ENCODE assay signal across 7 mouse cellular contexts in genomic region chr5:135064909-135065446, GRCm38 (mm10). TPM values are rescaled to one million over a fixed set of nuclear protein-coding genes. Genes with fewer than 3 reads are reported as not detected.
DNase-seq lines count a peak whose midpoint lies in the region; ATAC-seq and TF ChIP-seq lines count a peak whose summit lies in the region.
"Not testable (repeated sequence)": the region's sequence is repeated elsewhere in the genome, so short reads cannot be mapped to it uniquely, and the experiment has no call there.

TSS of gene Bud23 (minus strand) at chr5:135064959.

- not testable (repeated sequence) for H3K4me1 ChIP-seq in bone marrow, adult 2 months (ENCODE audit: control insufficient read depth, insufficient read depth, low read length); heart, embryonic 11.5 days (ENCODE audit: control insufficient read depth, insufficient read depth, low read length)
- peaks cover 17% of the 10 kb centered on the region for H3K4me1 ChIP-seq in forebrain, embryonic 14.5 days (ENCODE audit: control insufficient read depth, insufficient read depth, low read length)
- peaks cover 11% of the 10 kb centered on the region; the same call in 1 of the 2 replicates for H3K4me1 ChIP-seq in hindbrain, postnatal 0 days (ENCODE audit: insufficient read depth, low read length)
- peaks cover 15% of the 10 kb centered on the region for H3K4me1 ChIP-seq in liver, embryonic 16.5 days (ENCODE audit: control insufficient read depth, low read depth, low read length)

- not testable (repeated sequence) for H3K27me3 ChIP-seq in forebrain, embryonic 14.5 days (replicated peaks; ENCODE audit: control insufficient read depth, insufficient read depth, low read length); heart, embryonic 11.5 days (ENCODE audit: control insufficient read depth, insufficient read depth, low read length); hindbrain, postnatal 0 days (ENCODE audit: insufficient read depth, low read length); liver, embryonic 16.5 days (ENCODE audit: control insufficient read depth, insufficient read depth, low read depth, low read length)

- not testable (repeated sequence) for TF ChIP-seq POLR2A in bone marrow, adult 2 months (IDR thresholded peaks at IDR 0.05; ENCODE audit: borderline replicate concordance, control insufficient read depth, low read depth, low read length)

- H3K9me3 ChIP-seq in forebrain, embryonic 14.5 days (replicated peaks; ENCODE audit: control insufficient read depth, low read length); heart, embryonic 11.5 days (replicated peaks; ENCODE audit: control insufficient read depth, low read length); hindbrain, postnatal 0 days (ENCODE audit: low read length); liver, embryonic 16.5 days (replicated peaks; ENCODE audit: control insufficient read depth, low read length): not testable (repeated sequence)

- H3K9ac ChIP-seq in forebrain, embryonic 14.5 days (ENCODE audit: low read length) = peak within 1 kb of the TSS; percentile 83
- peak within 1 kb of the TSS; percentile 88 for H3K9ac ChIP-seq in heart, embryonic 11.5 days (ENCODE audit: low read depth, low read length)
- H3K9ac ChIP-seq in hindbrain, postnatal 0 days (replicated peaks; ENCODE audit: low read length) = peak within 1 kb of the TSS; percentile 86
- peak within 1 kb of the TSS; percentile 89 for H3K9ac ChIP-seq in liver, embryonic 16.5 days (ENCODE audit: low read depth, low read length)

- DNase-seq in forebrain, embryonic 14.5 days (ENCODE audit: low spot score); hindbrain, postnatal 0 days (ENCODE audit: low spot score); left cerebral cortex, adult 18-20 months (ENCODE audit: low spot score in 2 of 2): not testable (repeated sequence)

- H3K27ac ChIP-seq in bone marrow, adult 2 months (ENCODE audit: control insufficient read depth, insufficient read depth, low read depth, low read length, poor library complexity) = peak within 1 kb of the TSS; percentile 75
- H3K27ac ChIP-seq in forebrain, embryonic 14.5 days (ENCODE audit: low read depth, low read length) = peak within 1 kb of the TSS; percentile 68
- not testable (repeated sequence) for H3K27ac ChIP-seq in heart, embryonic 11.5 days (ENCODE audit: low read depth, low read length)
- H3K27ac ChIP-seq in hindbrain, postnatal 0 days = peak within 1 kb of the TSS; percentile 84
- peak within 1 kb of the TSS; percentile 52 for H3K27ac ChIP-seq in liver, embryonic 16.5 days (ENCODE audit: low read length)

- H3K4me2 ChIP-seq in forebrain, embryonic 14.5 days (ENCODE audit: low read length) = peak within 1 kb of the TSS; percentile 92
- peak within 1 kb of the TSS; percentile 81 for H3K4me2 ChIP-seq in heart, embryonic 11.5 days
- H3K4me2 ChIP-seq in hindbrain, postnatal 0 days (ENCODE audit: low read depth, low read length) = peak within 1 kb of the TSS; percentile 83
- peak within 1 kb of the TSS; percentile 98 for H3K4me2 ChIP-seq in liver, embryonic 16.5 days (ENCODE audit: low read depth, low read length)

- peaks cover 26% of the 10 kb centered on the region for H3K36me3 ChIP-seq in forebrain, embryonic 14.5 days (ENCODE audit: control insufficient read depth, insufficient read depth, low read length)
- not testable (repeated sequence) for H3K36me3 ChIP-seq in heart, embryonic 11.5 days (ENCODE audit: control insufficient read depth, insufficient read depth, low read length); hindbrain, postnatal 0 days (ENCODE audit: insufficient read depth, low read length)
- peaks cover 12% of the 10 kb centered on the region for H3K36me3 ChIP-seq in liver, embryonic 16.5 days (ENCODE audit: control insufficient read depth, insufficient read depth)

- TF ChIP-seq CTCF in bone marrow, adult 2 months (IDR thresholded peaks at IDR 0.05; ENCODE audit: control insufficient read depth, insufficient read depth, low read length); hindbrain, postnatal 0 days (IDR thresholded peaks at IDR 0.05; ENCODE audit: low read depth): not testable (repeated sequence)

- whole genome bisulfite sequencing in bone marrow, adult 2 months = 70% methylated on average over 9 of the region's 9 CpGs
- WGBS in forebrain, embryonic 14.5 days = 85% methylated on average over 9 of the region's 9 CpGs
- 71% methylated on average over 8 of the region's 9 CpGs for WGBS in heart, embryonic 11.5 days (ENCODE audit: insufficient replicate concordance)
- WGBS in hindbrain, postnatal 0 days = 79% methylated on average over 9 of the region's 9 CpGs
- WGBS in liver, embryonic 16.5 days (ENCODE audit: insufficient replicate concordance) = 56% methylated on average over 9 of the region's 9 CpGs

- H3K4me3 ChIP-seq in bone marrow, adult 2 months (replicated peaks; ENCODE audit: control insufficient read depth, low read depth, low read length) = peak within 1 kb of the TSS; percentile 96
- H3K4me3 ChIP-seq in forebrain, embryonic 14.5 days (ENCODE audit: low read depth, low read length) = peak within 1 kb of the TSS; percentile 94
- peak within 1 kb of the TSS; percentile 92 for H3K4me3 ChIP-seq in heart, embryonic 11.5 days (ENCODE audit: low read depth, low read length)
- H3K4me3 ChIP-seq in hindbrain, postnatal 0 days (ENCODE audit: low read length) = peak within 1 kb of the TSS; percentile 91
- peak within 1 kb of the TSS; percentile 80 for H3K4me3 ChIP-seq in liver, embryonic 16.5 days (ENCODE audit: low read depth, low read length)

- not testable (repeated sequence) for ATAC-seq in forebrain, embryonic 14.5 days; heart, embryonic 11.5 days (replicated peaks; ENCODE audit: insufficient number of reproducible peaks, low FRiP score, low TSS enrichment); hindbrain, postnatal 0 days; liver, embryonic 16.5 days (ENCODE audit: low read depth); monocyte, adult 5-6 weeks (replicated peaks; ENCODE audit: insufficient number of reproducible peaks, low FRiP score, low TSS enrichment, poor library complexity, severe bottlenecking)

RNA-seq across cellular contexts. Expression of gene Bud23, which starts in this region (rescaled TPM):
- 34.4 and 44.1 TPM in 2 replicates for polyA plus RNA-seq in bone marrow, adult 2 months (2011; ENCODE audit: insufficient read depth, insufficient read length, low replicate concordance, missing spikeins)
- polyA plus RNA-seq in forebrain, embryonic 14.5 days (2014; fragmentation: Nextera tagmentation; extraction: Ambion mirVana) = 89.1 and 92.7 TPM in 2 replicates
- polyA plus RNA-seq in heart, embryonic 11.5 days (2014; fragmentation: Nextera tagmentation; extraction: Ambion mirVana) = 74.8 and 78.3 TPM in 2 replicates
- 44.8 and 52.2 TPM in 2 replicates for total RNA-seq in hindbrain, postnatal 0 days (2014; rRNA removed)
- 64.5 TPM in 2 replicates for polyA plus RNA-seq in hindbrain, postnatal 0 days (2015; fragmentation: Nextera tagmentation; extraction: Ambion mirVana)
- total RNA-seq in left cerebral cortex, adult 18-20 months (2021) = 10 to 100 TPM; 43.9 to 54.1 TPM
- polyA plus RNA-seq in liver, embryonic 16.5 days (2015; fragmentation: Nextera tagmentation; extraction: Ambion mirVana) = 43.0 and 46.5 TPM in 2 replicates
- 50.6 to 85.3 TPM (median 72.7 TPM) in 3 replicates for total RNA-seq in monocyte, adult 5-6 weeks (2017)
